Mouse (Mus musculus) liver, postnatal 0 days (tissue): ENCODE results near the gene Dynlt3. TPM values are rescaled to one million over a fixed set of nuclear protein-coding genes. Genes with fewer than 3 reads are reported as not detected.
"Not testable (repeated sequence)": the region's sequence is repeated elsewhere in the genome, so short reads cannot be mapped to it uniquely, and the experiment has no call there.

Experiments
- ATAC-seq: fragments of 200-750 bp; cut with Nextera tagmentation; 2 replicates; pipeline ENCODE4 v1.8.0; 2017; ENCODE audit warnings: mild to moderate bottlenecking, moderate library complexity
- DNase-seq: peaks from one replicate; pipeline ENCODE4 v3.0.0-alpha.2; 2016
- H3K27ac ChIP-seq: fragments of 300-500 bp; sonication (generic); 2 replicates; pipeline ENCODE4 v1.5.1; 2014; ENCODE audit warnings: antibody characterized with exemption, moderate library complexity, mild to moderate bottlenecking, low read depth
- H3K27me3 ChIP-seq: fragments of 300-500 bp; sonication (generic); 2 replicates; pipeline ENCODE4 v1.6.1; 2014; ENCODE audit warnings: low read length, control low read depth, mixed read lengths; ENCODE audit not compliant: insufficient read depth
- H3K36me3 ChIP-seq: fragments of 300-500 bp; sonication (generic); replicated peaks from 2 replicates; pipeline ENCODE4 v1.6.1; 2014; ENCODE audit warnings: mild to moderate bottlenecking, control low read depth, low read length, moderate library complexity, mixed read lengths; ENCODE audit not compliant: insufficient read depth
- H3K4me1 ChIP-seq: fragments of 300-500 bp; sonication (generic); 2 replicates; pipeline ENCODE4 v1.6.1; 2014; ENCODE audit warnings: antibody characterized with exemption, mild to moderate bottlenecking, control low read depth; ENCODE audit not compliant: insufficient read depth
- H3K4me2 ChIP-seq: fragments of 300-500 bp; sonication (generic); 2 replicates; pipeline ENCODE4 v1.6.1; 2014; ENCODE audit warnings: low read depth, mild to moderate bottlenecking, low read length, moderate library complexity, mixed read lengths
- H3K4me3 ChIP-seq: fragments of 300-500 bp; sonication (generic); 2 replicates; pipeline ENCODE4 v1.5.1; 2014; ENCODE audit warnings: low read depth, low read length
- H3K9ac ChIP-seq: fragments of 300-500 bp; sonication (generic); replicated peaks from 2 replicates; pipeline ENCODE4 v1.6.1; 2014; ENCODE audit warnings: mild to moderate bottlenecking, moderate library complexity
- H3K9me3 ChIP-seq: fragments of 300-500 bp; sonication (generic); 2 replicates; pipeline ENCODE4 v1.6.1; 2016; ENCODE audit warnings: mild to moderate bottlenecking, control low read depth, low read length, mixed read lengths
- CTCF ChIP-seq: sonication (generic); IDR thresholded peaks from 2 replicates; pipeline ENCODE4 v1.5.1; 2016; ENCODE audit warnings: antibody characterized with exemption, low read depth
- EP300 ChIP-seq: IDR thresholded peaks from 2 replicates; pipeline ENCODE4 v1.6.1; 2016; ENCODE audit warnings: antibody characterized with exemption, low read depth, mild to moderate bottlenecking
- WGBS: fragments of 180-500 bp; shearing (Covaris S2); extraction: QIAGEN DNeasy Blood & Tissue Kit; methylation state at CpG from one replicate; pipeline ENCODE4 v1.1.7; 2014; ENCODE audit not compliant: insufficient replicate concordance; 5-methylcytosine and 5-hydroxymethylcytosine counted together
- polyA plus RNA-seq: library from polyadenylated mRNA; unstranded; fragments of >200 nt; fragmentation: Nextera tagmentation; extraction: Ambion mirVana; gene quantifications from 2 replicates; pipeline ENCODE4 v1.2.1, GENCODE M21; 2015

The Dynlt3 gene
- 25.2 and 25.5 TPM in 2 replicates for polyA plus RNA-seq

GRCm38 (mm10) chrX:9662391-9663111 lies at the start of gene Dynlt3:
Gene Dynlt3 (minus strand): TSS chrX:9663003.
- Histone ChIP-seq H3K4me1 (no peaks in the 10 kb centered on the region), H3K4me2 (peak within 1 kb of the TSS; percentile 67), H3K36me3 (no peaks in the 10 kb centered on the region), H3K9me3 (no peaks in the 10 kb centered on the region), H3K9ac (peak within 1 kb of the TSS; percentile 65), H3K4me3 (peak within 1 kb of the TSS; percentile 67), H3K27ac (peak within 1 kb of the TSS; percentile 55), H3K27me3 (no peaks in the 10 kb centered on the region)
- DNase-seq (peak; percentile 82), ATAC-seq (peak; percentile 100)
- no peak for TF ChIP-seq EP300
- TF ChIP-seq CTCF, result no peak
- WGBS, result 12% methylated on average over 29 of the region's 30 CpGs

DNA sequence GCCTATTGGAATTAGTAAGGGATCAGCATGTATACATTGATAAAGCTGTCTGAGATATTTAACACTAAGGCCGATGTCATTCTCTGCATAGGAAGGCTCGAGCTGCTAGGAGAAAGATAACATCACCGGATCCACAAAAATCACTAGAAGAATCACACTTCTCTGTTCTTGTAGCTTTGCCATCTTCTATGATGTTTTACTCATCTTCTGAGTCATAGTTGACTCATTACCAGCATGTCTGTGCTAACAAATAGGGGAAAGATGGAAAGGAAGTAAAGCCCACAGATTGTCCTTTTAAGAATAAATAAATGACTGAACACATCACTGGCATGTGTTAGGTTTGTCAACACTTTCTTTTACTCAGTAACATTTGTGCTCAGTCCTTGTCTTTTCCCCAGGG lies 37.0 kb upstream of the Dynlt3 start:
- Histone ChIP-seq H3K9ac (no peak overlapping the region), H3K4me1 (no peaks in the 10 kb centered on the region), H3K4me2 (no peak overlapping the region), H3K9me3 (no peaks in the 10 kb centered on the region), H3K36me3 (no peaks in the 10 kb centered on the region), H3K27me3 (no peaks in the 10 kb centered on the region), H3K4me3 (no peak overlapping the region), H3K27ac (no peak overlapping the region)
- no peak for DNase-seq
- no peak for ATAC-seq
- WGBS, result 73% methylated on average over 3 of the region's 3 CpGs
- TF ChIP-seq CTCF, result no peak
- no peak for TF ChIP-seq EP300

DNA sequence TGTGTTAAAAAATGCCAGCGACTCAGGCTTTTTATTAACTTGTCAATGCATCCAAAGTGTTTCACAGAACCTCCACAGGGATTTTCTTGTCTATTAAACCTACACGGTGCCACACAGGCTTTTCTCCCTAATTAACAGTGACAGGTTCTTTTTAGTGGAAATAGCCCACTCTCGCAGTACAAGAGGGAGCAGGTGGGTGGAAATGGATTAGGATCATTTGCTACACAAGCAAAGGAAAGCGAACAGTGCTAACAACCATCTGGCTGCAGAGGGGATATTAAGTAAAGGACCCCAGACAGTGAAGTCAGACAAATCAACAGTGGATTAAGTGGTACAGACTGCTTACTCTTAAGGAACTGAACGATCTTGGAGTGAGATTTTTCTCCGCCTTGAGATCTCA lies 33.2 kb upstream of the Dynlt3 start:
- no peaks in the 10 kb centered on the region for H3K4me1 ChIP-seq
- no peak overlapping the region for H3K27ac ChIP-seq
- H3K9me3 ChIP-seq, result no peaks in the 10 kb centered on the region
- TF ChIP-seq CTCF, result no peak
- TF ChIP-seq EP300, result no peak
- no peak for DNase-seq
- no peak overlapping the region for H3K4me2 ChIP-seq
- 77% methylated on average over 6 of the region's 6 CpGs for WGBS
- no peak overlapping the region for H3K4me3 ChIP-seq
- no peak overlapping the region for H3K9ac ChIP-seq
- ATAC-seq, result no peak
- H3K36me3 ChIP-seq, result no peaks in the 10 kb centered on the region
- H3K27me3 ChIP-seq, result no peaks in the 10 kb centered on the region

GRCm38 (mm10) chrX:9672040-9672439 lies 9.2 kb upstream of the Dynlt3 start:
- DNase-seq (no peak), ATAC-seq (no peak)
- H3K4me2 ChIP-seq, result no peak overlapping the region
- H3K9ac ChIP-seq, result no peak overlapping the region
- H3K36me3 ChIP-seq, result no peaks in the 10 kb centered on the region
- H3K27me3 ChIP-seq, result no peaks in the 10 kb centered on the region
- H3K9me3 ChIP-seq, result no peaks in the 10 kb centered on the region
- H3K27ac ChIP-seq, result no peak overlapping the region
- TF ChIP-seq EP300, result no peak
- TF ChIP-seq CTCF, result no peak
- WGBS, result 43% methylated on average over 1 of the region's 1 CpGs
- H3K4me1 ChIP-seq, result no peaks in the 10 kb centered on the region
- no peak overlapping the region for H3K4me3 ChIP-seq

DNA sequence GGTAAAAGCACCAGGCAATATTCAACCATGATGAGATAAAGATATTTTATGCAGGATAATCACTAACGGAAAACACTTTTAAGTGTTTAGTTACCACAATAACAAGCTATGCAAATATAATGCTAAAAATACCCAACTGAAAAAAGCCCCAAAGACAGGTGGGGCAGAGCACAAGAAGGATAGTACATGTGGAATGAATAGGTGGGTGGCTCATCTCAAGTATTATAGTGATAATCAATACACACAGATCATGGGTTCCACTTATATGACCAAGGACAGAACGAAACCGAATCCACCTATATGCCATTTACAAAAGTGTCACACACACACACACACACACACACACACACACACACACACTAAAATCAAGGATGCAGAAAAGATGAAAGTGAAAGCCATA lies 8.6 kb upstream of the Dynlt3 start:
- TF ChIP-seq CTCF (no peak), EP300 (no peak)
- no peaks in the 10 kb centered on the region for H3K36me3 ChIP-seq
- H3K27me3 ChIP-seq, result no peaks in the 10 kb centered on the region
- no peak overlapping the region for H3K27ac ChIP-seq
- ATAC-seq, result no peak
- WGBS, result 74% methylated on average over 3 of the region's 3 CpGs
- no peaks in the 10 kb centered on the region for H3K4me1 ChIP-seq
- no peak overlapping the region for H3K9ac ChIP-seq
- no peak for DNase-seq
- H3K4me3 ChIP-seq, result no peak overlapping the region
- H3K4me2 ChIP-seq, result no peak overlapping the region
- no peaks in the 10 kb centered on the region for H3K9me3 ChIP-seq

DNA sequence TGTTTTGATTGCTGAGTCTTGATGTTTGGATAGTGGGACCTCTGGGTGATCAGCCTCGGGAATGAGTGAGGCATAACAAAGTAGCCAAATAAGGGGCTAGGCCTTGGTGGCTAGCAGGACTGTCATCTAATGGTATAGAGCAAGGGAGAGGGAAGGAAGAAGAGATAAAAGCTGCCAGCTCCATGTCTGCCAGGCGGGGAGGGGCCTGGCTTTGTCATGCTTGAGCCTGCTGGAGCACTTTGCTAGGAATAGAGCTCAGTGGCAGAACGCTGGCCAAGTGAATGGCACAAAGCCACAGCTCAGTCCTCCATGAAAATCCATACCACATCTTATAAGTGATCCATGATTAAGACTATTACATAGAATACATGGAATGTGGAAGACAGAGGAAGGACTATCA lies 10.0 kb downstream of the Dynlt3 start:
- no peak overlapping the region for H3K27ac ChIP-seq
- TF ChIP-seq EP300 (no peak), CTCF (no peak)
- no peak for ATAC-seq
- no peaks in the 10 kb centered on the region; the same call in 1 of the 2 replicates for H3K36me3 ChIP-seq
- no peak overlapping the region for H3K4me2 ChIP-seq
- H3K9me3 ChIP-seq, result no peaks in the 10 kb centered on the region
- no peak overlapping the region for H3K4me3 ChIP-seq
- no peaks in the 10 kb centered on the region for H3K4me1 ChIP-seq
- H3K27me3 ChIP-seq, result no peaks in the 10 kb centered on the region
- WGBS, result 75% methylated on average over 3 of the region's 3 CpGs
- no peak for DNase-seq
- no peak overlapping the region for H3K9ac ChIP-seq

DNA sequence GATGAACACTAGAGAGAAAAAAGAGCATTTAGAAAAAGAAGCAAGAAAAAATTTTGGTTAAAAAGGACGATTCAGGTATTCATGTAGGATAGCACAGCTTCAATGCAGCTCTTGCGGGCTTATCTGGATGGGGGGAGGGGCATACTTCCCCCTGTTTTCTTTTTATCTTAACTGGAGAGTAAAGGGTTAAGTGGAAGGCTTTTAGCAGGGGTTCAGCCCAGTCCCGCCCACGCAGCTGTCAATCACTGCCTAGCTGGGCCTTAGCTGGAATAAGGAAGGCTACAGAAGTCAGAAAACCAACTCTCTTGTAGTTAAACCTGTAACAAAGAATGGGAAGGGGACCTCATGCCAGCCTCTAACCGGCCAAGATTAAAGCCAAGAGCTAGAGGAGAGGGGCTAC lies 22.2 kb downstream of the Dynlt3 start:
- ATAC-seq, H3K36me3 ChIP-seq, H3K4me1 ChIP-seq, H3K27me3 ChIP-seq, H3K4me2 ChIP-seq, H3K9ac ChIP-seq, H3K9me3 ChIP-seq, H3K27ac ChIP-seq, H3K4me3 ChIP-seq, DNase-seq: not testable (repeated sequence)
- 50% methylated on average over 5 of the region's 5 CpGs for WGBS
